Mouse (Mus musculus) olfactory bulb, adult 2 months (tissue): ENCODE results near the gene Olfr391-ps.

Source experiments
- CTCF ChIP-seq: fragments of 200-500 bp; IDR thresholded peaks from 2 replicates; pipeline ENCODE4 v1.5.1; 2012; ENCODE audit warnings: low read depth, mild to moderate bottlenecking, low read length, moderate library complexity; ENCODE audit not compliant: insufficient read depth
- POLR2A ChIP-seq: fragments of 200-500 bp; IDR thresholded peaks from 2 replicates; pipeline ENCODE4 v1.6.1; 2012; ENCODE audit warnings: mild to moderate bottlenecking, low read depth, low read length, moderate library complexity; ENCODE audit not compliant: insufficient read depth

DNA sequence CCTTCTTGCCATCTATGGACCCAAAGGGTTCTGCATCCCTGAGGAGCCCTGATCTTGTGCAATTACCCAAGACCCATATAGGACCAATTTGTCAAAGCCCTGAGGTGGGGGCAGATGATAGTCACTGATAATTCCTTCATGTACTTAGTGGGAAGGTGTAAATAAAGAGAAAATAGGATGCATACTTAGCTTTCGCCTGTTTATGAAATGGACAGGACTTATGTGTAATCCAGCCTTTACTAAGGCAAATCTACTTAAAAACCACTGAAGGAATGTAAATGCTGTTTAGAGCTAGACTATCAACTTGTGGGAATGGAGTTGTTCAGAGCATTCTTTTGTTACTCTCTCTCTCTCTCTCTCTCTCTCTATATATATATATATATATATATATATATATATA lies 14.1 kb upstream of the Olfr391-ps start, which contains the start of gene Olfr392:
- TF ChIP-seq CTCF (no peak), POLR2A (no peak)
